Mouse (Mus musculus) G1E (cell line): ENCODE results near the gene 4930558C23Rik.

Experiments used
- CTCF ChIP-seq: IDR thresholded peaks from 2 replicates; pipeline ENCODE4 v1.5.1; 2012; ENCODE audit warnings: low read depth, low read length, inconsistent platforms, mixed read lengths
- GATA1 ChIP-seq: IDR thresholded peaks from 2 replicates; pipeline ENCODE4 v1.6.1; 2012; ENCODE audit warnings: borderline replicate concordance, low read length, inconsistent platforms, mixed read lengths

DNA sequence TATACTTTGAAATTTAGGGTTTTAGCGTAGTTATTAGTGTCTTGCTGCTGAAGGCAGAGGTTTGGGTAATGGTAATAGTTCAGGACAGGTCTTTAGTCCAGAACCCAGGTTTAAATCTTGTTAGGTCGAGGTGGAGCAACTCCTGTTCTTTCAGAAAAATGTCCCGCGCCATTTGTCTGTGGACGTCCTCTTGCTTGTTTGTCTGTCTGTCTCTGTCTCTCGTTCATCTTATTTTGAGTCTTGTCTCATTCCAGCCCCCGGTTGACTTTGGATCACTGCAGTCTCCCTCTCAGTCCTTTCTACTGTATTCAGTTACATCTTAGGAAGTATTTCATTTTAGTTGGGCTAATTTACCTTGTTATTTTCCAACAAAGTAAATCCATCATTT, 32.3 kb upstream of the 4930558C23Rik start:
- no peak for TF ChIP-seq CTCF
- TF ChIP-seq GATA1, result no peak
